Mouse (Mus musculus): ENCODE data around the gene Evi5l. TPM values are rescaled to one million over a fixed set of nuclear protein-coding genes. Genes with fewer than 3 reads are reported as not detected.
"Not testable (repeated sequence)": the region's sequence is repeated elsewhere in the genome, so short reads cannot be mapped to it uniquely, and the experiment has no call there.

Evi5l gene
- total RNA-seq, 4 experiments from 2014 or later: 19.0 to 26.0 (median 22.9) TPM

GRCm38 (mm10) chr8:4238434-4239192 is 72.2 kb downstream of the Evi5l start, which contains the start of the genes Map2k7 and Gm49320:
TSS of gene Map2k7 (plus strand) at chr8:4238740.
TSS of gene Gm49320 (plus strand) at chr8:4238865.
- peak; percentile 100 for DNase-seq (ENCODE audit: low spot score)

GRCm38 (mm10) chr8:4239193-4239890 is 73.0 kb downstream of the Evi5l start:
- no peak for DNase-seq (ENCODE audit: low spot score)

GRCm38 (mm10) chr8:4245061-4245460 is 78.7 kb downstream of the Evi5l start:
- DNase-seq (ENCODE audit: low spot score): no peak

GRCm38 (mm10) chr8:4245737-4246136 is 79.4 kb downstream of the Evi5l start:
- DNase-seq (ENCODE audit: low spot score): no peak

- DNase-seq (ENCODE audit: low spot score): no peak
Measured at GRCm38 (mm10) chr8:4247241-4247640, 80.9 kb downstream of the Evi5l start.

GRCm38 (mm10) chr8:4247951-4248540 is 81.7 kb downstream of the Evi5l start, which contains the start of gene Tgfbr3l:
TSS of gene Tgfbr3l (plus strand) at chr8:4248214.
- DNase-seq (ENCODE audit: low spot score): no peak

GRCm38 (mm10) chr8:4249213-4249612 is 82.8 kb downstream of the Evi5l start:
- DNase-seq (ENCODE audit: low spot score): no peak

- DNase-seq (ENCODE audit: low spot score): peak; percentile 65
Measured at GRCm38 (mm10) chr8:4250306-4250970, 84.1 kb downstream of the Evi5l start.

- no peak for DNase-seq (ENCODE audit: low spot score)
Measured at GRCm38 (mm10) chr8:4252116-4252760, 85.9 kb downstream of the Evi5l start.

GRCm38 (mm10) chr8:4252934-4253841 is 86.8 kb downstream of the Evi5l start, which contains the start of gene Snapc2:
TSS of gene Snapc2 (plus strand) at chr8:4253080.
- peak; percentile 96 for DNase-seq (ENCODE audit: low spot score)

- DNase-seq (ENCODE audit: low spot score): no peak
Measured at GRCm38 (mm10) chr8:4254001-4254400, 87.6 kb downstream of the Evi5l start.

- not testable (repeated sequence) for DNase-seq (ENCODE audit: low spot score)
Measured at GRCm38 (mm10) chr8:4255471-4255870, 89.1 kb downstream of the Evi5l start.

- DNase-seq (ENCODE audit: low spot score): no peak
Measured at GRCm38 (mm10) chr8:4256911-4257310, 90.5 kb downstream of the Evi5l start.

- no peak for DNase-seq (ENCODE audit: low spot score)
Measured at GRCm38 (mm10) chr8:4257350-4257749, 91.0 kb downstream of the Evi5l start.

- DNase-seq (ENCODE audit: low spot score): no peak
Measured at GRCm38 (mm10) chr8:4258233-4258632, 91.9 kb downstream of the Evi5l start.

- no peak for DNase-seq (ENCODE audit: low spot score)
Measured at GRCm38 (mm10) chr8:4258678-4259077, 92.3 kb downstream of the Evi5l start.

- peak; percentile 90 for DNase-seq (ENCODE audit: low spot score)
Measured at GRCm38 (mm10) chr8:4259125-4259804, 92.9 kb downstream of the Evi5l start, which contains the start of gene Ctxn1. TSS of gene Ctxn1 (minus strand) at chr8:4259274.

- no peak for DNase-seq (ENCODE audit: low spot score)
Measured at GRCm38 (mm10) chr8:4259805-4260170, 93.4 kb downstream of the Evi5l start.

Measured in heart, adult 8-10 months (tissue).